Mouse (Mus musculus) thymus, postnatal 10 days (tissue): Measurements from ENCODE around the gene H2-M10.2.

Experiments used
- DNase-seq, 2 experiments: peaks; one replicate each; pipeline ENCODE4 v3.0.0; 2021; ENCODE audit warnings: low spot score in 2 of 2

Gene H2-M10.2

GRCm38 (mm10) chr17:36252250-36252876 lies 33.9 kb downstream of the H2-M10.2 start:
- peak; percentile 35 to 46 for DNase-seq

- no peak for DNase-seq
Observed at GRCm38 (mm10) chr17:36248886-36249285, 37.4 kb downstream of the H2-M10.2 start.

GRCm38 (mm10) chr17:36245741-36246140 lies 40.5 kb downstream of the H2-M10.2 start:
- DNase-seq, result no peak

- no peak for DNase-seq
Observed at GRCm38 (mm10) chr17:36244031-36244430, 42.3 kb downstream of the H2-M10.2 start.

- no peak for DNase-seq
Observed at GRCm38 (mm10) chr17:36240637-36241213, 45.6 kb downstream of the H2-M10.2 start.

- DNase-seq, result no peak
Observed at GRCm38 (mm10) chr17:36237321-36237921, 48.9 kb downstream of the H2-M10.2 start.

- DNase-seq, result peak; percentile 48 to 63
Observed at GRCm38 (mm10) chr17:36235300-36235699, 51.0 kb downstream of the H2-M10.2 start.
